Mouse (Mus musculus) embryonic facial prominence, embryonic 14.5 days (tissue): ENCODE results near the gene 2200002D01Rik. TPM values are rescaled to one million over a fixed set of nuclear protein-coding genes. Genes with fewer than 3 reads are reported as not detected.
"Not testable (repeated sequence)": the region's sequence is repeated elsewhere in the genome, so short reads cannot be mapped to it uniquely, and the experiment has no call there.

Source experiments
- ATAC-seq: fragments of 200-750 bp; cut with Nextera tagmentation; 2 replicates; pipeline ENCODE4 v1.8.0; 2017; ENCODE audit warnings: low read depth, moderate number of reproducible peaks, moderate TSS enrichment
- DNase-seq: peaks from one replicate; pipeline ENCODE4 v3.0.0-alpha.2; 2015; ENCODE audit warnings: low spot score
- H3K27ac ChIP-seq: fragments of 300-500 bp; sonication (generic); replicated peaks from 2 replicates; pipeline ENCODE4 v1.5.1; 2014; ENCODE audit warnings: low read depth, mild to moderate bottlenecking, low read length, moderate library complexity
- H3K27me3 ChIP-seq: fragments of 300-500 bp; sonication (generic); replicated peaks from 2 replicates; pipeline ENCODE4 v1.6.1; 2014; ENCODE audit warnings: low read length; ENCODE audit not compliant: control insufficient read depth, insufficient read depth
- H3K36me3 ChIP-seq: fragments of 300-500 bp; sonication (generic); 2 replicates; pipeline ENCODE4 v1.6.1; 2014; ENCODE audit warnings: low read length, mixed read lengths; ENCODE audit not compliant: control insufficient read depth, insufficient read depth
- H3K4me1 ChIP-seq: fragments of 300-500 bp; sonication (generic); 2 replicates; pipeline ENCODE4 v1.6.1; 2014; ENCODE audit warnings: antibody characterized with exemption, low read length; ENCODE audit not compliant: control insufficient read depth, insufficient read depth
- H3K4me2 ChIP-seq: fragments of 300-500 bp; sonication (generic); 2 replicates; pipeline ENCODE4 v1.6.1; 2014; ENCODE audit warnings: low read depth, mild to moderate bottlenecking, low read length, moderate library complexity, mixed read lengths
- H3K4me3 ChIP-seq: fragments of 300-500 bp; sonication (generic); 2 replicates; pipeline ENCODE4 v1.5.1; 2014; ENCODE audit warnings: low read depth, mild to moderate bottlenecking, low read length
- H3K9ac ChIP-seq: fragments of 300-500 bp; sonication (generic); 2 replicates; pipeline ENCODE4 v1.6.1; 2014; ENCODE audit warnings: low read depth, mild to moderate bottlenecking, low read length, moderate library complexity, mixed read lengths
- H3K9me3 ChIP-seq: fragments of 300-500 bp; sonication (generic); 2 replicates; pipeline ENCODE4 v1.6.1; 2016; ENCODE audit warnings: low read length; ENCODE audit not compliant: control insufficient read depth
- WGBS: fragments of 180-500 bp; shearing (Covaris S2); extraction: QIAGEN DNeasy Blood & Tissue Kit; methylation state at CpG from one replicate; pipeline ENCODE4 v1.1.7; 2014; 5-methylcytosine and 5-hydroxymethylcytosine counted together
- polyA plus RNA-seq: library from polyadenylated mRNA; unstranded; fragments of >200 nt; fragmentation: Nextera tagmentation; extraction: Ambion mirVana; gene quantifications from 2 replicates; pipeline ENCODE4 v1.2.1, GENCODE M21; 2014

2200002D01Rik gene
- polyA plus RNA-seq, 1 experiment from 2014 or later = 4.3 TPM

GRCm38 (mm10) chr7:29224756-29225394 is 23.4 kb downstream of the 2200002D01Rik start:
- DNase-seq = peak; percentile 32

GRCm38 (mm10) chr7:29214846-29215245 is 33.4 kb downstream of the 2200002D01Rik start:
- DNase-seq = no peak
- ATAC-seq = no peak
- H3K27me3 ChIP-seq = peaks cover 6% of the 10 kb centered on the region; the same call in 1 of the 2 replicates
- 0 out of 2 replicates have a peak, but pooled peaks cover 3% of the 10 kb centered on the region for H3K4me1 ChIP-seq
- H3K4me3 ChIP-seq = no peak overlapping the region
- no peaks in the 10 kb centered on the region for H3K36me3 ChIP-seq
- H3K9me3 ChIP-seq = peaks cover 7% of the 10 kb centered on the region
- no peak overlapping the region for H3K4me2 ChIP-seq
- 44% methylated on average over 15 of the region's 15 CpGs for WGBS
- H3K9ac ChIP-seq = no peak overlapping the region
- H3K27ac ChIP-seq = no peak overlapping the region

More at GRCm38 (mm10) chr7:29224756-29225394, 23.4 kb downstream of the 2200002D01Rik start:
- Histone ChIP-seq H3K4me1 (no peaks in the 10 kb centered on the region), H3K9me3 (peaks cover 3% of the 10 kb centered on the region), H3K4me3 (no peak overlapping the region), H3K27me3 (no peaks in the 10 kb centered on the region), H3K36me3 (no peaks in the 10 kb centered on the region), H3K27ac (no peak overlapping the region), H3K4me2 (peak overlapping the region; percentile 31), H3K9ac (peak overlapping the region; percentile 14; the same call in 1 of the 2 replicates)
- WGBS = 9% methylated on average over 16 of the region's 16 CpGs
- ATAC-seq = peak; percentile 65; the same call in 1 of the 2 replicates

GRCm38 (mm10) chr7:29214236-29214635 is 34.0 kb downstream of the 2200002D01Rik start:
- DNase-seq (no peak), ATAC-seq (no peak)
- peak overlapping the region; percentile 15; the same call in 1 of the 2 replicates for H3K4me3 ChIP-seq
- 0 out of 2 replicates have a peak overlapping the region, but pooled peaks have one; percentile 47 for H3K4me2 ChIP-seq
- no peaks in the 10 kb centered on the region for H3K36me3 ChIP-seq
- peaks cover 6% of the 10 kb centered on the region; the same call in 1 of the 2 replicates for H3K27me3 ChIP-seq
- H3K9ac ChIP-seq = no peak overlapping the region
- 0 out of 2 replicates have a peak, but pooled peaks cover 1% of the 10 kb centered on the region for H3K9me3 ChIP-seq
- WGBS = 67% methylated on average over 2 of the region's 2 CpGs
- H3K27ac ChIP-seq = no peak overlapping the region
- 0 out of 2 replicates have a peak, but pooled peaks cover 3% of the 10 kb centered on the region for H3K4me1 ChIP-seq

DNA sequence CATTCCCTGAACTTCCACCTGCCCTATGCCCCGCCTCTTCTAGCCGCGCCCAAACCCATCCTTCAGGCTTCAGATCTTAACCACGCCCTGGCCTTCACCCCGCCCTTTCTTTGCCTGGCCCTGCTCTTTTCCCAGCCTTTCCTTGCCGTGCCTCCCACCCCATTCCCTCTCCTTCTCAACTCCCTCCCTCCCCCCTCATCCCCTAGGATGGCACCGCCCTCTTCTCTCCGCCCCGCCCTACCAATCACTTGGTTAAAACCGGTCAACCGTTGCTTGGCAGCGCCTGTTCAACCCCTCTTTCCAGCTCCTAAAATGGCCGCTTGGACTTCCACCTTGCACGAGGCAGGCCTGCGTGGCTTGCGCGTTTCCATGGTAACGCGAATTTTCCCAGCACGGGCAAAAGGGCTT is 34.6 kb downstream of the 2200002D01Rik start, which contains the start of gene Catsperg1:
Gene Catsperg1 (minus strand): TSS at position 361 of the 408 bp plus-strand sequence.
- Histone ChIP-seq H3K27ac (no peak within 1 kb of the TSS), H3K27me3 (peaks cover 6% of the 10 kb centered on the region; the same call in 1 of the 2 replicates), H3K9ac (no peak within 1 kb of the TSS), H3K9me3 (no peaks in the 10 kb centered on the region), H3K36me3 (no peaks in the 10 kb centered on the region), H3K4me2 (peak within 1 kb of the TSS; percentile 47), H3K4me3 (peak within 1 kb of the TSS; percentile 15), H3K4me1 (0 out of 2 replicates have a peak, but pooled peaks cover 3% of the 10 kb centered on the region)
- 3% methylated on average over 20 of the region's 20 CpGs for WGBS
- ATAC-seq (peak; percentile 48; the same call in 1 of the 2 replicates), DNase-seq (peak; percentile 75)

GRCm38 (mm10) chr7:29212775-29213560 is 35.3 kb downstream of the 2200002D01Rik start:
- not testable (repeated sequence) for H3K36me3 ChIP-seq, H3K27ac ChIP-seq, H3K9ac ChIP-seq, H3K27me3 ChIP-seq, H3K4me1 ChIP-seq, DNase-seq, ATAC-seq, H3K9me3 ChIP-seq
- WGBS = 20% methylated on average over 40 of the region's 40 CpGs
- peak overlapping the region; percentile 15 for H3K4me3 ChIP-seq
- H3K4me2 ChIP-seq = peak overlapping the region; percentile 47

DNA sequence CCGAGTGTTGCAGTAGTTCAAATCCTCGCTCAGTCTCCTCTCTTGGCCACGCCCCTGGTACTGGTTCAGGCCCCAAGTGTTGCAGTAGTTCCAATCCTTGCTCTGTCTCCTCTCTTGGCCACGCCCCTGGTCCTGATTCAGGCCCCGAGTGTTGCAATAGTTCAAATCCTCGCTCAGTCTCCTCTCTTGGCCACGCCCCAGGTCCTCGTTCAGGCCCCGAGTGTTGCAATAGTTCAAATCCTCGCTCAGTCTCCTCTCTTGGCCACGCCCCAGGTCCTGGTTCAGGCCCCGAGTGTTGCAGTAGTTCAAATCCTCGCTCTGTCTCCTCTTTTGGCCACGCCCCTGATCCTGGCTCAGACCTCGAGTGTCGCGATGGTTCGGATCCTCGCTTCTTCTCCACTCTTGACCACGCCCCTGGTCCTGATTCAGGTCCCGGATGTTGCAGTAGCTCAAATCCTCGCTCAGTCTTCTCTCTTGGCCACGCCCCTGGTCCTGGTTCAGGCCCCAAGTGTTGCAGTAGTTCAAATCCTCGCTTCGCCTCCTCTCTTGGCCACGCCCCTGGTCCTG is 36.0 kb downstream of the 2200002D01Rik start:
- no peak overlapping the region for H3K9ac ChIP-seq
- H3K4me1 ChIP-seq = 0 out of 2 replicates have a peak, but pooled peaks cover 3% of the 10 kb centered on the region
- no peaks in the 10 kb centered on the region for H3K36me3 ChIP-seq
- peaks cover 6% of the 10 kb centered on the region; the same call in 1 of the 2 replicates for H3K27me3 ChIP-seq
- ATAC-seq = no peak
- H3K9me3 ChIP-seq = no peaks in the 10 kb centered on the region
- WGBS = 16% methylated on average over 26 of the region's 26 CpGs
- no peak for DNase-seq
- no peak overlapping the region; the same call in 1 of the 2 replicates for H3K4me3 ChIP-seq
- H3K27ac ChIP-seq = no peak overlapping the region
- H3K4me2 ChIP-seq = peak overlapping the region; percentile 58

GRCm38 (mm10) chr7:29211415-29212198 is 36.7 kb downstream of the 2200002D01Rik start:
- H3K4me3 ChIP-seq = peak overlapping the region; percentile 41
- H3K27ac ChIP-seq = peak overlapping the region; percentile 67
- 3% methylated on average over 34 of the region's 34 CpGs for WGBS
- H3K9me3 ChIP-seq = no peaks in the 10 kb centered on the region
- ATAC-seq (peak; percentile 88), DNase-seq (peak; percentile 92)
- 0 out of 2 replicates have a peak, but pooled peaks cover 3% of the 10 kb centered on the region for H3K4me1 ChIP-seq
- peak overlapping the region; percentile 42; the same call in 1 of the 2 replicates for H3K9ac ChIP-seq
- H3K27me3 ChIP-seq = peaks cover 6% of the 10 kb centered on the region; the same call in 1 of the 2 replicates
- peak overlapping the region; percentile 58 for H3K4me2 ChIP-seq
- H3K36me3 ChIP-seq = no peaks in the 10 kb centered on the region
